Mouse (Mus musculus): ENCODE data around the gene Ippk. TPM values are rescaled to one million over a fixed set of nuclear protein-coding genes. Genes with fewer than 3 reads are reported as not detected.
A peak's percentile ranks its signal among the peaks of the same experiment; 100 is the strongest.

Ippk gene
- polyA plus RNA-seq, 1 experiment from 2014 or later: 12.6 TPM

DNA sequence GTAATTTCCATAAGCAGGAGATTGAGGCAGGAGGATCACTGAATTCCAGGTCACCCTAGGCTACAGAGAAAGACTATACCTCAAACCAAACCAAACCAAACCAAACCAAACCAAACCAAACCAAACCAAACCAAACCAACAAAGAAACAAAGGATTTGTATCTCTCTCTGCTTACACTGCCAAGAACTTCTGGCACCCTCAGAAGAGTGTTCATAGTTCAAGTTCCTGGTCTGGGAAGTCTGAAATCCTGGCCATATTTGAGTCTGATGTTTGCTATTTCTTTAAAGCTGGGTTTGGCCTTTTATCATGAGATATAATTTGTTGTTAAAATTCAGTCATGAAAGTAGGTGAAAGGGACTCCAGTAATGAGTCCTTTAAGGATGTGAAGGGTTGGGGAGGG, 13.3 kb upstream of the Ippk start:
- Histone ChIP-seq H3K27ac (ENCODE audit: low read depth, low read length) (no peak overlapping the region), H3K36me3 (ENCODE audit: control insufficient read depth, insufficient read depth, low read length) (no peaks in the 10 kb centered on the region), H3K27me3 (replicated peaks; ENCODE audit: control insufficient read depth, insufficient read depth, low read length) (no peaks in the 10 kb centered on the region), H3K4me2 (ENCODE audit: low read length) (no peak overlapping the region), H3K9ac (ENCODE audit: low read length) (no peak overlapping the region), H3K4me3 (ENCODE audit: low read depth, low read length) (no peak overlapping the region), H3K4me1 (ENCODE audit: control insufficient read depth, insufficient read depth, low read length) (no peaks in the 10 kb centered on the region), H3K9me3 (replicated peaks; ENCODE audit: control insufficient read depth, low read length) (no peaks in the 10 kb centered on the region)
- no peak for DNase-seq (ENCODE audit: low spot score)
- no peak for ATAC-seq

DNA sequence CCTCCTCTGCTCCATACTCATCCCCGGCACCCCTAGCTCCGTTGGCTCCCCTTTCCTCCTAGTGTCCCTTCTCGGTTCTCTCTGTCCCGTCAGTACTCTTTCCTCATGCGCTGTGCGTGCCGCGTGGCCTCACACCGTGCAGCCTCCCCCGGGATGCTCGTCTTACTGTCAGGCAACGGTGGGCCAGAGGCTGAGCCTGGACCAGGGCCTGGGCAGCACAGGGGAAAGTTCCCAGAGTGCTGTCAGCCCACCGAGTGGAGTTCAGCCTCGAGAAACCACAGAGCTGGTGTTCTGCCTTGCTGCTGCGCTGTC, 513 bp downstream of the Ippk start:
- 0 out of 2 replicates have a peak overlapping the region, but pooled peaks have one; percentile 44 for H3K27ac ChIP-seq (ENCODE audit: low read depth, low read length)
- no peaks in the 10 kb centered on the region for H3K27me3 ChIP-seq (replicated peaks; ENCODE audit: control insufficient read depth, insufficient read depth, low read length)
- peak overlapping the region; percentile 84 for H3K4me3 ChIP-seq (ENCODE audit: low read depth, low read length)
- ATAC-seq (no peak; the same call in 1 of the 2 replicates), DNase-seq (ENCODE audit: low spot score) (peak; percentile 11)
- H3K36me3 ChIP-seq (ENCODE audit: control insufficient read depth, insufficient read depth, low read length): no peaks in the 10 kb centered on the region
- 1% methylated on average over 15 of the region's 15 CpGs for WGBS
- peak overlapping the region; percentile 85 for H3K9ac ChIP-seq (ENCODE audit: low read length)
- no peaks in the 10 kb centered on the region for H3K9me3 ChIP-seq (replicated peaks; ENCODE audit: control insufficient read depth, low read length)
- peak overlapping the region; percentile 98 for H3K4me2 ChIP-seq (ENCODE audit: low read length)
- peaks cover 20% of the 10 kb centered on the region for H3K4me1 ChIP-seq (ENCODE audit: control insufficient read depth, insufficient read depth, low read length)

DNA sequence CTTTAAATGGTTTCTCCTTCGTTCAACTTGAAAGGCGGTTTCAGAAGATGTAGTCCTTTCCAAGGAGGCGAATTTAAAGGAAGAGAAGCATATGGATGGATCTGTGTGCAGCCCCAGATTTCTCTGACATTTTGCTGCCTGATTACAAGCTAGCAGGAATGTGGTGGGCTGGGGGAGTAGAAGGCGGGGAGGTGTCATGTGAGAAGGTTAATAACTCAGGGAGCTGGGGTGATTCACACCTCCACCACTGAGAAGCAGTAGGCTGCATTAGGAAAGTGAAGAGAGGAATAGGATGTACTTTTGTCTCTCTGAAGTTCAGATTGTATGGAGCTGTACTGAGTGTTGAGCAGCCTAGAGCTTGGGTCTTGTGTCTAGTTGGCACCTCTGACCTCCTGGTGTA, 910 bp downstream of the Ippk start:
- Histone ChIP-seq H3K9me3 (replicated peaks; ENCODE audit: control insufficient read depth, low read length) (no peaks in the 10 kb centered on the region), H3K36me3 (ENCODE audit: control insufficient read depth, insufficient read depth, low read length) (no peaks in the 10 kb centered on the region), H3K27ac (ENCODE audit: low read depth, low read length) (no peak overlapping the region), H3K4me3 (ENCODE audit: low read depth, low read length) (peak overlapping the region; percentile 84), H3K4me1 (ENCODE audit: control insufficient read depth, insufficient read depth, low read length) (peaks cover 20% of the 10 kb centered on the region), H3K9ac (ENCODE audit: low read length) (peak overlapping the region; percentile 85), H3K4me2 (ENCODE audit: low read length) (peak overlapping the region; percentile 98), H3K27me3 (replicated peaks; ENCODE audit: control insufficient read depth, insufficient read depth, low read length) (no peaks in the 10 kb centered on the region)
- WGBS: 36% methylated on average over 4 of the region's 4 CpGs
- no peak for DNase-seq (ENCODE audit: low spot score)
- no peak for ATAC-seq

DNA sequence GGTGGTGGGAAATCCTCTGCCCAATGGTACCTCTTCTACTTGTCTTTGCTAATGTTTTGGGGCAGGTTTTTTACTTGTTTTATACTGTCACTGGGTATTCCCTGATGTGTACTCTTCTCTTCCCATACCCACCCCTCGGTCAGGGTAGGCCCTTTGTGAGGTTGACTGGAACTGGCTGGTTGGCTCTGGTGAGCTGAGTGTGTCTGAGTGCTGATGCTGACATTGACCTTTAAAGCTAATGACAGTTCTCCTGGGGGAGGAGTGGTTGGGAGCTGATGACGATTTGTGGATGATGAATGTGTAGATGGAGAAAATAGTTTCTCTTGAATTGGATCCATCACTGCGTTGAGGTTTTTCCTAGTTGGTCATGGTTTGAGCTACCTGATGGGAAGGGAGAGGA, 5.7 kb downstream of the Ippk start:
- peaks cover 16% of the 10 kb centered on the region for H3K4me1 ChIP-seq (ENCODE audit: control insufficient read depth, insufficient read depth, low read length)
- 96% methylated on average over 3 of the region's 3 CpGs for WGBS
- no peaks in the 10 kb centered on the region for H3K27me3 ChIP-seq (replicated peaks; ENCODE audit: control insufficient read depth, insufficient read depth, low read length)
- no peak overlapping the region for H3K9ac ChIP-seq (ENCODE audit: low read length)
- no peak overlapping the region for H3K4me3 ChIP-seq (ENCODE audit: low read depth, low read length)
- no peaks in the 10 kb centered on the region for H3K9me3 ChIP-seq (replicated peaks; ENCODE audit: control insufficient read depth, low read length)
- DNase-seq (ENCODE audit: low spot score) (no peak), ATAC-seq (no peak)
- no peak overlapping the region for H3K27ac ChIP-seq (ENCODE audit: low read depth, low read length)
- H3K36me3 ChIP-seq (ENCODE audit: control insufficient read depth, insufficient read depth, low read length): no peaks in the 10 kb centered on the region
- H3K4me2 ChIP-seq (ENCODE audit: low read length): no peak overlapping the region

DNA sequence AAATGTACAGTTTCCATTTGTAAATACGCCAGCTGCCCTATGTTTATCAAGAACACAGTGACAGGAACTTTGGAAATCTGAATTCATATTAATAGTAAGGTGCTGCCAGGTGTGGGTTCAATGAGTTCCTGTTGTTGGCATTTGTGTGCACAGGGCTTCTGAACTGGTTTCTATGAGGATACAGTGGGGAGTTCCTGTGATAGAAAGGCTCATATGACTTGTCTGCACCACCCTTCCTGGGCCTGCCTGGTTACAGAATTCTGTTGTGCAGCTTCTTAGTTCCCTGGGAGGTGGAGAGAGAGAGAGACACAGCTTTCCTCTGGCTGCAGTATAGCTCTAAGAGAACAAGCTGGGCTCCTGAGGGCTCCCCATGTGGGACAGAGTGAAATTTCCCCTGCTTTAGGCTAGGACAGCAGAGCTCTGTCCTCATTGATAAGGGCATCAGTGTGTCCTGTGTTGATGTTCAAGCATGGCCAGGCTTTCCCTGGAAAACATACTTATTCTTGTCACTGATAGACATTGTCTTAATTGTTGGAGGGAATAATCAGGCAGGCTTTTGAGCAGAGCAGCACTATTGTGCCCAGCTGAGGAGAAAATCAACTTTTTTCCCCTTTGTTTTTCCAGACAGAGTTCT, 7.1 kb downstream of the Ippk start:
- Histone ChIP-seq H3K4me1 (ENCODE audit: control insufficient read depth, insufficient read depth, low read length) (peaks cover 1% of the 10 kb centered on the region; the same call in 1 of the 2 replicates), H3K36me3 (ENCODE audit: control insufficient read depth, insufficient read depth, low read length) (peaks cover 10% of the 10 kb centered on the region), H3K4me3 (ENCODE audit: low read depth, low read length) (no peak overlapping the region), H3K27me3 (replicated peaks; ENCODE audit: control insufficient read depth, insufficient read depth, low read length) (no peaks in the 10 kb centered on the region), H3K9me3 (replicated peaks; ENCODE audit: control insufficient read depth, low read length) (no peaks in the 10 kb centered on the region), H3K9ac (ENCODE audit: low read length) (0 out of 2 replicates have a peak overlapping the region, but pooled peaks have one; percentile 17), H3K27ac (ENCODE audit: low read depth, low read length) (no peak overlapping the region), H3K4me2 (ENCODE audit: low read length) (no peak overlapping the region)
- 91% methylated on average over 1 of the region's 1 CpGs for WGBS
- DNase-seq (ENCODE audit: low spot score): no peak
- no peak for ATAC-seq

DNA sequence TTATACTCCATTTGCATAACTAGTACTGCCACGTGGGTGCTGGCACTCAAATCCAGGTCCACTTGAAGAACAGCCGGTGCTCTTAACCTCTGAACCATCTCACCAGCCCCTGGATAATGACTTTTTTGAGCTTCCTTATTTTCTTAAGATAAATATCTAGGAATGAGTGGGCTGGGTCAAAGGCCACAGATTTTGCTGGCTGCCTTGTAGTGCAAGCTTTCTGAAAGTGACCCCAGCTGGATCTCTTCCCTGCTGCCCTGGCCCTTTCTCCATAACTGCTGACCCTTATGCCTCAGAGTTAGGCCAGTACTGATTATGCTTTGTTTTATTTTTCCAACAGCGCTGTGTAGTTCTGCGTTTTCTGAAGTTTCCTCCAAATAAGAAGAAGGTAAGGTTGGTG, 9.5 kb downstream of the Ippk start:
- no peaks in the 10 kb centered on the region for H3K4me1 ChIP-seq (ENCODE audit: control insufficient read depth, insufficient read depth, low read length)
- peaks cover 28% of the 10 kb centered on the region for H3K36me3 ChIP-seq (ENCODE audit: control insufficient read depth, insufficient read depth, low read length)
- DNase-seq (ENCODE audit: low spot score): no peak
- H3K4me3 ChIP-seq (ENCODE audit: low read depth, low read length): no peak overlapping the region
- H3K9ac ChIP-seq (ENCODE audit: low read length): no peak overlapping the region
- no peaks in the 10 kb centered on the region for H3K9me3 ChIP-seq (replicated peaks; ENCODE audit: control insufficient read depth, low read length)
- H3K27ac ChIP-seq (ENCODE audit: low read depth, low read length): no peak overlapping the region
- H3K4me2 ChIP-seq (ENCODE audit: low read length): no peak overlapping the region
- WGBS: 85% methylated on average over 4 of the region's 4 CpGs
- no peaks in the 10 kb centered on the region for H3K27me3 ChIP-seq (replicated peaks; ENCODE audit: control insufficient read depth, insufficient read depth, low read length)
- no peak for ATAC-seq

DNA sequence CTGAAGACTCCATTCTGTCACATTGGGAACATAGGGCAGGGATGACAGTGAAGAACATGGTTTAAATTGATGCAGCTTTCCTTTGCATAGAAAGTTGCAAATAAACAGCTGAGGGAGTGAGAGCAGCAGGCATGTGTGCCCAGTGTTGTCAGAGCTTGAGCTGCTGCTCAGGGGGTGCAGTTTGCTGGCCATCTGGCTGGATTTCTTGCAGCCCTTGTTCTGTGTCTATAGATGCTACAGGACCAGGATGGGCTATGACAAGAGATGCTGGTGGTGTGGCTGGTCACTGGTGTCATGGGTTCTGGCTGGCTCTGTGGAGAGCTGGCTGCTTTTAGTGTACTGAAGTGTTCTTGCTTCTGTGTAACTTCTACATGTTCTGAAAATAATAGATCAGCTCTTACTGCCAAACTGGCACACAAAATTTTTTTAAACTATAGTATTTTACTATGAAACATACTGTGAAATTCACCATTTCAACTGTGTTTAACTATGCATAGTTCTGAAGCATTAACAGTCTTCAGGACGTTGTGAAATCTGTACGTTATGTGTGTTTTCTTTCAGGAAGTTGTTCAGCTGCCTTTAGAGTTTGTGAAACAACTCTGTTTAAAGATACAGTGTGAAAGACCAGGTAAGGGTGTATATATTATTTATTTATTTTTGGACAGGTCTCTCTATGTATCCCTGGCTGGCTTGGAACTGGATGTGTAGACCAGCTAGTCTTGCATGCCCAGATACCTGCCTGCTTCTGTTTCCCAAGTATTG, 12.4 kb downstream of the Ippk start:
- DNase-seq (ENCODE audit: low spot score): no peak
- no peak for ATAC-seq

DNA sequence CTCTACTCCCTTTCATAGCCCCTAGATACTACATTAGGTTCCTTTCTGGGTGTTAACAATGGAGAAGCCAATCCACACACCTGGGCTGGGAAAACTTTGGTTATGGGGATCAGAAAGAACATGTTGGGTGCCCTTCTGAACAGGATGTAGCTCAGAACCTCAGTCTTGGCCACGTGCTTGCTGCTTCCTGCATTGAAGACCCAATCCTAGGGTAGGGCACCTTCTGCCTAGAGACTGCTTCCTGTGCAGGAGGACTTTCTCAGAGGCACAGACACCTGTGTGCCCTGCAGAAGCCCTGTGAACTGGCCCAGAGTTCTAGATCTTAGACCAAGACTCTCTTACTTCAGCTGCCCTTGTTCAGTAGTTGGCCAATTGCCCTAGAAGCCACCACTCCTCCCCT, 14.7 kb downstream of the Ippk start:
- no peak overlapping the region for H3K4me3 ChIP-seq (ENCODE audit: low read depth, low read length)

More for the DNA sequence above, 12.4 kb downstream of the Ippk start:
- 94% methylated on average over 2 of the region's 2 CpGs for WGBS
- H3K9me3 ChIP-seq (replicated peaks; ENCODE audit: control insufficient read depth, low read length): no peaks in the 10 kb centered on the region
- H3K4me3 ChIP-seq (ENCODE audit: low read depth, low read length): no peak overlapping the region
- no peaks in the 10 kb centered on the region for H3K4me1 ChIP-seq (ENCODE audit: control insufficient read depth, insufficient read depth, low read length)
- no peak overlapping the region for H3K9ac ChIP-seq (ENCODE audit: low read length)
- no peaks in the 10 kb centered on the region for H3K27me3 ChIP-seq (replicated peaks; ENCODE audit: control insufficient read depth, insufficient read depth, low read length)
- no peak overlapping the region for H3K27ac ChIP-seq (ENCODE audit: low read depth, low read length)
- peaks cover 51% of the 10 kb centered on the region for H3K36me3 ChIP-seq (ENCODE audit: control insufficient read depth, insufficient read depth, low read length)
- no peak overlapping the region for H3K4me2 ChIP-seq (ENCODE audit: low read length)

DNA sequence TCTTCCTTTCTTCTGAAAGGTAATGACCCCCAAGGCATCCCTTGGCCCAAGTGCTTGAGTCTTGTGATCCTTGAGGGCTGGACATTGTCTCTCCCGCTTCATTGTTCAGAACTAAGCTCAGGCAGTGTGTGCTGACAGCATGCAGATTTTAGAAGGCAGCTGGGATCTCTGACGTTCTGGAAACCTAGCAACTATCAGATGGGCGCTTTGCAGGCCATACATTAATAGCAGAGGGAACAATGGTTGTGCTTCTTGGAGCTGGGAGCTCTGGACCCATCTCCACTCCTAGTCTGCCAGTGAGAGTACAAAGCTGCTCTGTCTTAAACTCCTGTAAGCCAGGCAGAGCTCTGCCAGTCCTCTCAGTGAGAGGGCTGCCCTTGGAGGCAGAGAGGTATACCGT, 15.1 kb downstream of the Ippk start:
- Histone ChIP-seq H3K4me2 (ENCODE audit: low read length) (no peak overlapping the region), H3K27ac (ENCODE audit: low read depth, low read length) (no peak overlapping the region), H3K36me3 (ENCODE audit: control insufficient read depth, insufficient read depth, low read length) (peaks cover 51% of the 10 kb centered on the region), H3K4me1 (ENCODE audit: control insufficient read depth, insufficient read depth, low read length) (no peaks in the 10 kb centered on the region), H3K9ac (ENCODE audit: low read length) (no peak overlapping the region), H3K27me3 (replicated peaks; ENCODE audit: control insufficient read depth, insufficient read depth, low read length) (no peaks in the 10 kb centered on the region), H3K9me3 (replicated peaks; ENCODE audit: control insufficient read depth, low read length) (no peaks in the 10 kb centered on the region), H3K4me3 (ENCODE audit: low read depth, low read length) (no peak overlapping the region)
- ATAC-seq (no peak), DNase-seq (ENCODE audit: low spot score) (no peak)
- WGBS: 87% methylated on average over 4 of the region's 4 CpGs

More for the DNA sequence above, 14.7 kb downstream of the Ippk start:
- peaks cover 51% of the 10 kb centered on the region for H3K36me3 ChIP-seq (ENCODE audit: control insufficient read depth, insufficient read depth, low read length)
- no peak for DNase-seq (ENCODE audit: low spot score)
- no peak overlapping the region for H3K9ac ChIP-seq (ENCODE audit: low read length)
- no peak for ATAC-seq
- H3K27ac ChIP-seq (ENCODE audit: low read depth, low read length): no peak overlapping the region
- whole genome bisulfite sequencing: 85% methylated on average over 1 of the region's 1 CpGs
- H3K4me1 ChIP-seq (ENCODE audit: control insufficient read depth, insufficient read depth, low read length): no peaks in the 10 kb centered on the region
- H3K27me3 ChIP-seq (replicated peaks; ENCODE audit: control insufficient read depth, insufficient read depth, low read length): no peaks in the 10 kb centered on the region
- H3K9me3 ChIP-seq (replicated peaks; ENCODE audit: control insufficient read depth, low read length): no peaks in the 10 kb centered on the region
- H3K4me2 ChIP-seq (ENCODE audit: low read length): no peak overlapping the region

Measured in forebrain, embryonic 14.5 days (tissue).